Mouse (Mus musculus) frontal cortex, adult (tissue): ENCODE results near the gene Tomm6.

Experiments used
- ATAC-seq: cut with Nextera tagmentation; 2 replicates; pipeline ENCODE4 v1.9.2; 2017; ENCODE audit warnings: mild to moderate bottlenecking, moderate library complexity, mixed read lengths; ENCODE audit not compliant: low TSS enrichment

Gene Tomm6

GRCm38 (mm10) chr17:47651953-47652352 lies 36.2 kb downstream of the Tomm6 start:
- ATAC-seq, result no peak

DNA sequence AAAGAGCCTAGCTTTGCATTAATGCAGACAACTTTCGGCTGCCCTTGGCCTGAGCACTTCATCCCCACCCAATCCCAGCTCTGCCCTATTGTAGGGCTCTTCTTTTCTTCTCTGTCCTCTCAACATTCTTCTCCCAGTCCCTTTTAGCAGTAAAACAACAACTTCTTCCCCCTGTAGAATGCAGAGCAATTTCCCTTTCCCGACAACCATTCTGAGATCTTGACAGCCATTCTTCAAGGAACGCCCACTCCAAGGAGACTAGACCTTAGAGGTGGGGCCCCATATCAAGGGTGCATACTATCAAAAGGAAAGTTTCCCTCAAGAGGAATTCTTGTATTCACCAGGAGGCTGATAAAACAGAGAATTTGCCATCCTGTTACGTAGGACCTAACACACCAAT lies 39.2 kb downstream of the Tomm6 start:
- ATAC-seq, result no peak

DNA sequence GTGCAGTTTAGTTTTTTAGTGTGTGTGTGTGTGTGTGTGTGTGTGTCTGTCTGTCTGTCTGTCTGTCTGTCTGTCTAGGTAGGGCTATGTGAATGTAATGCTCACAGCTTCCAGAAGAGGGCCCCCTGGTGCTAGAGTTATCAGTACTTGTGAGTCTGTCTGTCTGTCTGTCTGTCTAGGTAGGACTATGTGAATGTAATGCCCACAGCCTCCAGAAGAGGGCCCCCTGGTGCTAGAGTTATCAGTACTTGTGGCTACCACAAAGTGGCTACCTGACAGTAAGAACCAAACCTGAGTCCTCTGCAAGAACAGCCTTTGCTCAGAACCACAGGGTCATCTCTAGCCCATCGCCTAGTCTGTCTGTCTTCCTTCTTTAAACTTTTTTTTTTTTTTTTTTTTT lies 41.5 kb downstream of the Tomm6 start:
- no peak for ATAC-seq

DNA sequence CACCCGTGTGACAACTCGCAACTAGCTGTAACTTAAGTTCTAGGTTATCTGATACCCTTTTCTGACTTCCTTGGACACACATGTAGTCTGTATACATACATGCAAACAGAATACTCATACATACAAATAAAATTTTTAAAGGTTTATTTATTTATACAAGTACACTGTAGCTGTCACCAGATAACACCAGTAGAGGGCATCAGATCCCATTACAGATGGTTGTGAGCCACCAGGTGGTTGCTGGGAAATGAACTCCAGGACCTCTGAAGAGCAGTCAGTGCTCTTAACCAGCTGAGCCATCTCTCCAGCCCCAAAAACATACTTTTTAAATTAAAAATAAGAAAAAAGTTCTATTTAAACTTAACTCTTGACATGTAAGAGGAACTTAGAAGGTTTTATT lies 45.2 kb downstream of the Tomm6 start:
- ATAC-seq, result no peak
